Mouse (Mus musculus) urinary bladder, postnatal 14 days (tissue): ENCODE measurements around the gene Phlda3.
A peak's percentile ranks its signal among the peaks of the same experiment; 100 is the strongest.

ENCODE experiments used
- DNase-seq: peaks from one replicate; pipeline ENCODE4 v3.0.0; 2021; ENCODE audit warnings: low spot score

Gene Phlda3

GRCm38 (mm10) chr1:135765645-135766591 is at the start of gene Phlda3:
Gene Phlda3 (plus strand): TSS chr1:135766119.
- peak; percentile 92 for DNase-seq

GRCm38 (mm10) chr1:135719486-135719885 is 46.4 kb upstream of the Phlda3 start:
- peak; percentile 74 for DNase-seq

DNA sequence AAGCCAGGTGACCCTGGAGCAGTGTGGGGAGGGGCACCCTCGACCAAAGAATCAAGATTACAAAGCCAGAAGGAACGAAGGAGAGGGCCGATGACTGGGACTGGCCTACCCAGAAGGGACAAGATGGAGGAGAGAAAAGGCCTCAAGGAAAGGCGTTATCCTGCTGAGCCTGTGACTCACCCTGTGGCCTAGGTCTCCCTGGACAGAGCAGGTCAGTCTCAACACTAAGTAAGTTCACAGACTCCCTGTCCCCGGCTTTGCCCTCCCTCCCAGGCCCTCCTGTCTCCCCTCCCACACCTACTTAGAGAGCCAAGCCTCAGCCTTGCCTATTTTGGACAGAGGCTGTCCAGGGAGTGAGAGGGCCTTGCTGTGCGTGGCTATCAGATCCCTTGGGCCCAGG is 45.9 kb upstream of the Phlda3 start, which contains the start of gene Csrp1:
Csrp1 (plus strand) TSS at position 79 of the 400 bp plus-strand sequence.
- no peak for DNase-seq

DNA sequence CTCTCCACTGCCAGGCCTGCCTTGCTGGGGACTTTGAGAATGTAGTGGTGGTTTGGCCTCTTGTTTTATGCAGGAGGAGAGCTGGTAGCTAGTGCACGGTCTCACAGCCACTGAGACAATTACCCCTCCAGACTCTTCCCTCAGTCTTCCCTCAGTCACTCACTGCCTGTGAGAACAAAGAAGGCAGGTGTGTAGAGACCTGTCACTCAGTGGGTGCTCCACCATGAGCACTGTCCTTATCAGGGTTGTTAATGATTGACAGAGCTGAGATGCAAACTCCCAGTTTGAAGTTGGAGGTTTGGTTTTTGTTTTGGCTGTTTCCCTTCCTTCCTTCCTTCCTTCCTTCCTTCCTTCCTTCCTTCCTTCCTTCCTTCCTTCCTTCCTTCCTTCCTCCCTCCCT is 42.9 kb upstream of the Phlda3 start:
- DNase-seq = no peak

- DNase-seq = no peak
Observed at GRCm38 (mm10) chr1:135724134-135724533, 41.8 kb upstream of the Phlda3 start.

GRCm38 (mm10) chr1:135725324-135725723 is 40.6 kb upstream of the Phlda3 start:
- no peak for DNase-seq

DNA sequence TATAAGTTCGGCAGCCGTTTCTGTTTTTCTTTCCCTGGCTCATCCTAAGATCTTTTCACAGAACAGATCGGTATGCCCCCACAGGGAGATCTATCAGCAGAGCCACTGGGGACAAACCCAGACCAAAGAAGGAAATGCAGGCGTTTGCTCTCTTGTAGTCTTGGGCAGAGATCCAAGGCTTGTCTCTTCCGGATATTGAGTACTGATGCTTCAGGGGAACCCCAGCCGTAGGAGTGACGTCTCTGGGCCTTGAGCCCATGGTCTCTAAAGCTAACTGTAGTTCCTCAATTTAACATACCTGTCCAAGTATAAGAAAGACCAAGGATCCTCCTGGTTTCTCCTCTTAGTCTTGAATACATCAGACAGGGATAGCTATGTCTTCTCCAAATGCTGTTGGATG is 40.0 kb upstream of the Phlda3 start:
- DNase-seq = no peak

GRCm38 (mm10) chr1:135728631-135729366 is 37.1 kb upstream of the Phlda3 start:
- DNase-seq = peak; percentile 91

GRCm38 (mm10) chr1:135729367-135729713 is 36.6 kb upstream of the Phlda3 start:
- DNase-seq = no peak

DNA sequence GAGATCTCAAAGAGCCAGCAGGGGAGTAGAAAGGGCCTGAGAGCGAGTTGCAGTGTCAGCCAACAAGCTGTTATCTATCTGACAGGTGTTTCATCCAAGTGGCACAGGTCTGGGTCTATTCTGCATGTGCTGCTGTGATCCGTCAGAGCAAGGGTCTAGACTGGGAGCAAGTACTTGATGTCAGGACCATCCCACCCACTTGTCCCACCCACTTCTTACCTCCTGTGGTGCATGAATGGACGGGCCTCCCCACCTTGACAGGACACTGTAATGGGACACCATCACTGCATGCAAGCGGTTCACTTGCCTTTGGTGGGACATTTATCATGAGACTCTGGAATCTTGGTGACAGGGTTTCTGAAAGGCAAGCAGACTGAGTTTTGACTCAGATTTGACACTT is 36.1 kb upstream of the Phlda3 start:
- no peak for DNase-seq

GRCm38 (mm10) chr1:135730296-135730695 is 35.6 kb upstream of the Phlda3 start:
- DNase-seq = no peak

DNA sequence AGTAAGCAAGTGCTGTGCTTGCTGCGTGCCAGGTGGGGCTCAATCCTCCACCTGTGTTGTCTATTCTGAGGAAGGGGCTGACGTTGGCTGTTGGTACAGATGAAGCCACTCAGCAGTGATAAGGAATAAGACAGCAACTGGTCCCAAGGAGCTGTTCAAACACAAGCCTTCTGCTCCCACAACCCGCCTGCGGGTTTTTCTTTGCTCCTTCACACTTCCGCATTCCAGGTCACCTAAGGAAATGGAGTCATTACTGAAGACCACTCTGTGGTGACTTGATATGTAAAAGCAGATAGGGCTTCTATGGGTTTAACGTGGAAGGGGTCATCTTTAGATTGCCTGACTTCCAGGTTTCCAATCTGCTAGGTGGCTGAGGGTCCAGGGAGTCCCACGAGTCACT is 34.5 kb upstream of the Phlda3 start:
- DNase-seq = no peak

GRCm38 (mm10) chr1:135731897-135732684 is 33.8 kb upstream of the Phlda3 start:
- no peak for DNase-seq

DNA sequence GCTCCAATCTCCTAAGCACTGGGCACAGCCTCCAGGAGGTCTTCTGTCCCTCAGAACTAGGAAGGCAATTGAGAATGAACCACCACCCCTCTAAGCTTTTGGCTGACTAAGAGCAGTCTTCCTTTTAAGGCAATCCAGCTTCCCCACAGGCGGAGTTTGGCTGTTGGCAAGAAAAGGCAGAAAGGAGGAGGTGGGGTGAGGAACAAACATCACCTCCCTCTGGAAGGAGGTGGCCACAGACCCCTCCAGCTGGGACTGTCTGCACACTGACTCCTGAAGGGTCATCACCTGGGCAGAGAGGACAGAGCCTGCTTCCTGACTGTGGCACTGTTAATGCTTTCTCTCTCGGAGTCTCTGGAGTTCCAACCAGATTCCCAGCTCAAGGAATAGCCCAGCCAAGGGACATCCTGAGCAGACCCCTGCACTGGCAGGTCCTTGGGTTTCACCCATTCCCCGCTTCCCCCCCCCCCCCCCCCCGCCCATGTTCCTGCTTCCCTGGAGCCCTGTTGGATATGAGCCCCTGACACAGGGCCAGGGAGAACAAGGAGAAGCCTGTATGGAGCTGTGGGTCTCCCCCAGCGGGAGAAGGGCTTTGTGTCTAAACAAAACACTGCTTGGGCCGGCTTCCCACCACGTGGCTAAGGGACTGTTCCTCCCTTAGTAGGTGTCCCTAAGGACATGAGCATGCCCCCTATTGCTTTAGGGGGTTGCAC is 31.5 kb upstream of the Phlda3 start:
- DNase-seq = peak; percentile 55

- no peak for DNase-seq
Observed at GRCm38 (mm10) chr1:135735460-135735859, 30.5 kb upstream of the Phlda3 start.

GRCm38 (mm10) chr1:135744987-135745386 is 20.9 kb upstream of the Phlda3 start:
- DNase-seq = no peak

- no peak for DNase-seq
Observed at GRCm38 (mm10) chr1:135746248-135746647, 19.7 kb upstream of the Phlda3 start.

DNA sequence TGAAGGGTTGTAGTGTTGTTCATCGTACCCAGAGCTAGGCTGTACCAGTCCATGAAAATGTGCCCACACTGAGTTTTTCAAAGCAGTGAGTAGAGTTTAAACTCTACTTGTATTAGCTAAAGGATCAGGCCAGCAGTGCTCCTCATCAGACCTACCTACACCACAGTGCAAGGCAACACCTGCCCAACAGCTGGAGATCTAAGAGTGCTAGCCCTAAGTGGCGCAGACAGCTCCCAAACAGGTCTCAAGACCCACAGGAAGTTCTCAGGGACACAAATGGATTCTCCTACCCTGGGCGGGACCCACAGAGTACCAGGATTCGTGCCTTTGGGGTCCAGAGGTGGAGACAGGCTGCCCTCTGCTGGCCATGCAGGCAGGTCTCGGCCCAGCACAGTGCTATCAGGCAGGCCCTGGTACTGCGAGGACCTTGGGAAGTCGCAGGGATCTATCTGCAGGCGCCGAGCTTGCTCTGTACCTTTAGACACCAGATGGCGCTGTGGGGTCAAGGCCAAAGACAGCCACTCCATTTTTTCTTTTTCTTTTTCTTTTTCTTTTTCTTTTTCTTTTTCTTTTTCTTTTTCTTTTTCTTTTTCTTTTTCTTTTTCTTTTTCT is 13.1 kb upstream of the Phlda3 start:
- DNase-seq = peak; percentile 97

DNA sequence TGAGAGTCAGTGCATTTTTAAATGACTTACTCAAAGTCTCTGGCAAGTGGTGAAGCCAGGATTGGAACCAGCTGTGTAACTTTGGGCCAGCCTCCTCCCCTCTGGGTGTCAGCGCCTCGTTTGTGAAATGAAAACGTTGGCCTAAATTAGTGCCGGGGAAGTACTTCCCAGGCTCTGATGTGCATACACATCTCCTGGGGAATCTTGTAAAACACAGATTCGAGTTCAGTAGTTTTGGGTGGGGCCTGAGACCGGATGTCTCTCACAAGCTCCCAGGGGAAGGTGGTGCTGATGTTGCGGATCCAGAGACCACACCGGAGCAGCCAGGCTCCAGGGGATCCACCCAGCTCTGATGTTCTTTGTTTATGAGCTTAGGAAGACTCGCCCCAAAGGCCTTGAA is 10.6 kb upstream of the Phlda3 start:
- peak; percentile 73 for DNase-seq

DNA sequence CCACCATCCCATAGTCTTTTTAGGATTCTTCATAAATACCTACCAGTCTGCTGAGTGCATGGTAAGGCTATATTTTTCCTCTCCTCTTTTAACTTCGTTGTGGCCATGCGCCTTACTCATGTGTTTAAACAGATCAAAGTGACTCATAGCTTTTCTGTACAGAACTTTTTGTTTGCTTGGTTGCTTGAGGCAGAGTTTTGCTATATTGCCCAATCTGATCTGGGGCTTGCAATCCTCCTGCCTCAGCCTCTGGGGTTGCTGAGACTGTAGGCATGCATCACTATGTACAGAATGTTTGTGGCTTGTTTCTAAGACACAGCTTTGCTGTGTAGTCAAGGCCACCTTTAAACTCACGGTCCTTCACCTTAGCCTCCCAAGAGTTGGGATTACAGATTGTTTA is 10.0 kb upstream of the Phlda3 start:
- DNase-seq = no peak

GRCm38 (mm10) chr1:135757287-135757686 is 8.6 kb upstream of the Phlda3 start:
- no peak for DNase-seq
